Comparison of ENCODE assay signal across 20 mouse cellular contexts in genomic region chr14:17818086-17818485, GRCm38 (mm10).
A peak's percentile ranks its signal among the peaks of the same experiment; 100 is the strongest.
DNase-seq lines count a peak whose midpoint lies in the region; ATAC-seq and TF ChIP-seq lines count a peak whose summit lies in the region.
"Had no signal": no experiment of that assay in that cellular context is flagged by ENCODE, and none has a peak within 500 bp of the region (broad histone marks: within the 10 kb centered on the region; RNA-seq: fewer than 3 reads in every experiment).

No protein-coding gene starts in this region.

- no peak for ATAC-seq in intestine, embryonic 14.5 days (replicated peaks; ENCODE audit: low FRiP score, low TSS enrichment, low read depth)
- ATAC-seq in intestine, postnatal 0 days, result no peak
- ATAC-seq in frontal cortex, adult (ENCODE audit: low TSS enrichment), result peak; percentile 98
- no peak for ATAC-seq in midbrain, embryonic 13.5 days
- ATAC-seq in forebrain, embryonic 14.5 days, result no peak

- no peaks in the 10 kb centered on the region for H3K4me1 ChIP-seq in intestine, embryonic 14.5 days (replicated peaks; ENCODE audit: control insufficient read depth, insufficient read depth, low read length)
- H3K4me1 ChIP-seq in intestine, postnatal 0 days (replicated peaks; ENCODE audit: control insufficient read depth, insufficient read depth, low read length), result no peaks in the 10 kb centered on the region
- H3K4me1 ChIP-seq in midbrain, embryonic 13.5 days (replicated peaks), result no peaks in the 10 kb centered on the region
- no peaks in the 10 kb centered on the region for H3K4me1 ChIP-seq in forebrain, embryonic 14.5 days (ENCODE audit: control insufficient read depth, insufficient read depth, low read length)
- H3K4me1 ChIP-seq: embryonic facial prominence, embryonic 15.5 days; forebrain, embryonic 10.5 days; heart, embryonic 15.5 days; hindbrain, embryonic 10.5 days; limb, embryonic 13.5 days had no signal

- H3K36me3 ChIP-seq in intestine, embryonic 14.5 days (ENCODE audit: control insufficient read depth, insufficient read depth, low read length), result no peaks in the 10 kb centered on the region
- no peaks in the 10 kb centered on the region for H3K36me3 ChIP-seq in intestine, postnatal 0 days (ENCODE audit: control insufficient read depth, insufficient read depth)
- no peaks in the 10 kb centered on the region for H3K36me3 ChIP-seq in midbrain, embryonic 13.5 days
- H3K36me3 ChIP-seq in forebrain, embryonic 14.5 days (ENCODE audit: control insufficient read depth, insufficient read depth, low read length), result no peaks in the 10 kb centered on the region
- H3K36me3 ChIP-seq: embryonic facial prominence, embryonic 15.5 days; forebrain, embryonic 10.5 days; heart, embryonic 15.5 days; hindbrain, embryonic 10.5 days; limb, embryonic 13.5 days had no signal

- no peak overlapping the region for H3K27ac ChIP-seq in intestine, embryonic 14.5 days (ENCODE audit: low read depth)
- H3K27ac ChIP-seq in intestine, postnatal 0 days (ENCODE audit: low read depth, low read length), result no peak overlapping the region
- H3K27ac ChIP-seq in midbrain, embryonic 13.5 days, result no peak overlapping the region
- no peak overlapping the region for H3K27ac ChIP-seq in forebrain, embryonic 14.5 days (ENCODE audit: low read depth, low read length)
- H3K27ac ChIP-seq: embryonic facial prominence, embryonic 15.5 days; forebrain, embryonic 10.5 days; heart, adult 2 months; heart, embryonic 15.5 days; hindbrain, embryonic 10.5 days; kidney, postnatal 0 days; limb, embryonic 13.5 days; liver, embryonic 14.5 days had no signal

- WGBS in intestine, embryonic 14.5 days, result 86% methylated on average over 2 of the region's 2 CpGs
- WGBS in intestine, postnatal 0 days, result 82% methylated on average over 2 of the region's 2 CpGs
- 85% methylated on average over 2 of the region's 2 CpGs for WGBS in midbrain, embryonic 13.5 days
- WGBS in forebrain, embryonic 14.5 days, result 93% methylated on average over 2 of the region's 2 CpGs

- H3K27me3 ChIP-seq in intestine, embryonic 14.5 days (replicated peaks; ENCODE audit: control insufficient read depth, insufficient read depth, low read length), result no peaks in the 10 kb centered on the region
- no peaks in the 10 kb centered on the region for H3K27me3 ChIP-seq in intestine, postnatal 0 days (replicated peaks; ENCODE audit: control insufficient read depth, insufficient read depth, low read length)
- H3K27me3 ChIP-seq in midbrain, embryonic 13.5 days, result no peaks in the 10 kb centered on the region
- H3K27me3 ChIP-seq in forebrain, embryonic 14.5 days (replicated peaks; ENCODE audit: control insufficient read depth, insufficient read depth, low read length), result no peaks in the 10 kb centered on the region
- H3K27me3 ChIP-seq: embryonic facial prominence, embryonic 15.5 days; heart, embryonic 15.5 days; limb, embryonic 13.5 days had no signal

- peak; percentile 23 for DNase-seq in intestine, embryonic 14.5 days (ENCODE audit: low spot score)
- peak; percentile 57 for DNase-seq in layer of hippocampus, adult 9-11 months
- DNase-seq in right cerebral cortex, postnatal 14 days, result peak; percentile 21
- DNase-seq in forebrain, embryonic 14.5 days (ENCODE audit: low spot score), result no peak
- no peak for DNase-seq in gastrocnemius, postnatal 14 days
- DNase-seq: cerebellum, adult 9-11 months; embryo, embryonic 11 days; heart, adult 2 months; midbrain, embryonic 14.5 days; thymus, postnatal 14 days had no signal

- no peak overlapping the region for H3K9ac ChIP-seq in intestine, embryonic 14.5 days (ENCODE audit: low read length)
- H3K9ac ChIP-seq in intestine, postnatal 0 days (ENCODE audit: low read depth, low read length), result no peak overlapping the region
- H3K9ac ChIP-seq in midbrain, embryonic 13.5 days (replicated peaks), result no peak overlapping the region
- no peak overlapping the region for H3K9ac ChIP-seq in forebrain, embryonic 14.5 days (ENCODE audit: low read length)
- H3K9ac ChIP-seq: embryonic facial prominence, embryonic 15.5 days; heart, embryonic 15.5 days; limb, embryonic 13.5 days; liver, embryonic 14.5 days had no signal

- intact Hi-C loops in gastrocnemius, postnatal 14 days (cut with DNase I; ENCODE audit: low total_unique reads), result no loop called here

- no peak for TF ChIP-seq CTCF in intestine, postnatal 0 days (IDR thresholded peaks at IDR 0.05; ENCODE audit: low read depth)

- H3K9me3 ChIP-seq in intestine, embryonic 14.5 days (ENCODE audit: control insufficient read depth, low read length), result no peaks in the 10 kb centered on the region
- H3K9me3 ChIP-seq in intestine, postnatal 0 days (ENCODE audit: control insufficient read depth), result no peaks in the 10 kb centered on the region
- no peaks in the 10 kb centered on the region for H3K9me3 ChIP-seq in midbrain, embryonic 13.5 days
- H3K9me3 ChIP-seq in forebrain, embryonic 14.5 days (replicated peaks; ENCODE audit: control insufficient read depth, low read length), result no peaks in the 10 kb centered on the region
- H3K9me3 ChIP-seq: embryonic facial prominence, embryonic 15.5 days; forebrain, embryonic 10.5 days; heart, embryonic 15.5 days; hindbrain, embryonic 10.5 days; limb, embryonic 13.5 days had no signal

- H3K4me3 ChIP-seq in intestine, embryonic 14.5 days (ENCODE audit: low read depth, low read length), result no peak overlapping the region
- H3K4me3 ChIP-seq in intestine, postnatal 0 days (ENCODE audit: low read depth, low read length), result no peak overlapping the region
- H3K4me3 ChIP-seq in midbrain, embryonic 13.5 days (replicated peaks), result no peak overlapping the region
- no peak overlapping the region for H3K4me3 ChIP-seq in forebrain, embryonic 14.5 days (ENCODE audit: low read depth, low read length)
- H3K4me3 ChIP-seq: embryonic facial prominence, embryonic 15.5 days; forebrain, embryonic 10.5 days; heart, adult 2 months; heart, embryonic 15.5 days; hindbrain, embryonic 10.5 days; limb, embryonic 13.5 days had no signal

- H3K4me2 ChIP-seq in intestine, embryonic 14.5 days (ENCODE audit: low read length), result no peak overlapping the region
- H3K4me2 ChIP-seq in intestine, postnatal 0 days (replicated peaks; ENCODE audit: low read depth), result no peak overlapping the region
- H3K4me2 ChIP-seq in midbrain, embryonic 13.5 days (replicated peaks), result no peak overlapping the region
- H3K4me2 ChIP-seq in forebrain, embryonic 14.5 days (ENCODE audit: low read length), result no peak overlapping the region
- H3K4me2 ChIP-seq: embryonic facial prominence, embryonic 15.5 days; heart, embryonic 15.5 days; limb, embryonic 13.5 days had no signal

Comparison
In these comparisons a context has a peak if more than half of its experiments do, and no peak if none do; other contexts are left out.
1. DNase-seq: peak in intestine, embryonic 14.5 days (single experiment), layer of hippocampus, adult 9-11 months (single experiment) and right cerebral cortex, postnatal 14 days (single experiment); none in forebrain, embryonic 14.5 days (single experiment) and gastrocnemius, postnatal 14 days (single experiment).